Comparison of ENCODE assay signal across 15 mouse cellular contexts in the genomic region with DNA sequence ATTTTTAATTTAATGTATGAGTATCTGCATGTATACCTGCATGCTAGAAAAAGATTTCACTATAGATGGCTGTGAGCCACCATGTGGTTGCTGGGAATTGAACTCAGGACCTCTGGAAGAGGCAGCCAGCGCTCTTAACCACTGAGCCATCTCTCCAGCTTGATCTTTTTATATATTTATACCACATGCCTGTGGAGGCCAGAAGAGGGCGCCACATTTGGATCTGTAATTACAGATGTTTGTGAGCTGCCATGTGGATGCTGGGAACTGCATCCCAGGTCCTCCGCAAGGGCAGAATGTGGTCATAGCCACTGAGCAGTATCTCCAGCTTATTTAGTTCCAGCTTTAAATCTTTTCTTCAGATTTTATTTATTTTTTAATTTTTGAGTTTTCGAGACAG. TPM values are rescaled to one million over a fixed set of nuclear protein-coding genes. Genes with fewer than 3 reads are reported as not detected.
DNase-seq lines count a peak whose midpoint lies in the region; ATAC-seq and TF ChIP-seq lines count a peak whose summit lies in the region.
"Had no signal": no experiment of that assay in that cellular context is flagged by ENCODE, and none has a peak within 500 bp of the region (broad histone marks: within the 10 kb centered on the region; RNA-seq: fewer than 3 reads in every experiment).

No protein-coding gene starts in this region.

- intact Hi-C loops in left cerebral cortex, postnatal 14 days (cut with DNase I) = no loop called here

- no peaks in the 10 kb centered on the region for H3K9me3 ChIP-seq in liver, embryonic 11.5 days (ENCODE audit: control insufficient read depth, low read length)
- H3K9me3 ChIP-seq in MEL (replicated peaks; ENCODE audit: insufficient read depth, low read length) = no peaks in the 10 kb centered on the region
- H3K9me3 ChIP-seq in liver, postnatal 0 days (ENCODE audit: low read length) = no peaks in the 10 kb centered on the region
- H3K9me3 ChIP-seq: forebrain, embryonic 15.5 days had no signal

- peak; percentile 36 to 52 (median 52) for TF ChIP-seq CTCF in MEL (IDR thresholded peaks at IDR 0.05 in 2 of 3, conservative IDR thresholded peaks at IDR 0.05 in 1 of 3; ENCODE audit: control insufficient read depth in 1 of 3, insufficient read depth in 1 of 3, low read depth in 2 of 3, low read length in 3 of 3, poor library complexity in 1 of 3, severe bottlenecking in 1 of 3)
- peak; percentile 49 for TF ChIP-seq CTCF in liver, postnatal 0 days (IDR thresholded peaks at IDR 0.05; ENCODE audit: low read depth)

- no peaks in the 10 kb centered on the region for H3K27me3 ChIP-seq in liver, embryonic 11.5 days (replicated peaks; ENCODE audit: control insufficient read depth, insufficient read depth, low read length)
- H3K27me3 ChIP-seq in MEL (ENCODE audit: control insufficient read depth in 1 of 2, insufficient read depth in 2 of 2, low read length in 2 of 2) = no peaks in the 10 kb centered on the region
- H3K27me3 ChIP-seq in liver, postnatal 0 days (ENCODE audit: insufficient read depth, low read length) = no peaks in the 10 kb centered on the region
- H3K27me3 ChIP-seq: forebrain, embryonic 15.5 days had no signal

- no peak overlapping the region for H3K4me2 ChIP-seq in liver, embryonic 11.5 days
- H3K4me2 ChIP-seq in liver, postnatal 0 days (ENCODE audit: low read depth, low read length) = no peak overlapping the region
- H3K4me2 ChIP-seq: forebrain, embryonic 15.5 days had no signal

- H3K79me2 ChIP-seq in MEL (ENCODE audit: control insufficient read depth, insufficient read depth, low read length, poor library complexity) = peaks cover 2% of the 10 kb centered on the region; the same call in 1 of the 2 replicates

- no peak for TF ChIP-seq POLR2A in MEL (IDR thresholded peaks at IDR 0.05; ENCODE audit: control insufficient read depth in 1 of 2, insufficient read depth in 1 of 2, low read depth in 1 of 2, low read length in 2 of 2, poor library complexity in 1 of 2)

- no peaks in the 10 kb centered on the region for H3K4me1 ChIP-seq in liver, embryonic 11.5 days (replicated peaks; ENCODE audit: control insufficient read depth, insufficient read depth, low read length)
- peaks cover 0 to 3% of the 10 kb centered on the region in 2 experiments; a peak in 3 of 4 replicates for H3K4me1 ChIP-seq in MEL (ENCODE audit: control insufficient read depth in 1 of 2, insufficient read depth in 2 of 2, low read length in 2 of 2)
- peaks cover 4% of the 10 kb centered on the region; the same call in 1 of the 2 replicates for H3K4me1 ChIP-seq in liver, postnatal 0 days (ENCODE audit: insufficient read depth)

- DNase-seq in liver (peak; percentile 26), MEL (ENCODE audit: low read depth, low spot score) (peak; percentile 69)
- no peak for DNase-seq in liver, embryonic 11.5 days (ENCODE audit: low spot score)
- peak; percentile 31 for DNase-seq in CD4-positive helper T cell, adult 2 months (ENCODE audit: low read depth, low spot score)
- peak; percentile 29 for DNase-seq in liver, postnatal 0 days
- no peak for DNase-seq in right cerebral cortex, postnatal 10 days (ENCODE audit: low spot score in 2 of 2)
- DNase-seq in left cerebral cortex, postnatal 14 days (ENCODE audit: low spot score in 2 of 2) = no peak
- DNase-seq: cerebellum, adult 11-12 months; gastrocnemius, postnatal 36 days; kidney, postnatal 14 days; lung, postnatal 4 days; midbrain, embryonic 14.5 days; retina, postnatal 1 day; thymus, postnatal 25 days had no signal

- ATAC-seq in liver, embryonic 11.5 days (replicated peaks; ENCODE audit: low FRiP score) = no peak
- ATAC-seq in liver, postnatal 0 days = no peak
- ATAC-seq: forebrain, embryonic 15.5 days had no signal

- no peaks in the 10 kb centered on the region for H3K36me3 ChIP-seq in liver, embryonic 11.5 days (ENCODE audit: control insufficient read depth, insufficient read depth, low read length)
- H3K36me3 ChIP-seq in MEL (ENCODE audit: control insufficient read depth in 1 of 2, insufficient read depth in 2 of 2, low read length in 2 of 2) = peaks cover 0 to 20% of the 10 kb centered on the region in 2 experiments; a peak in 2 of 4 replicates
- H3K36me3 ChIP-seq in liver, postnatal 0 days (replicated peaks; ENCODE audit: insufficient read depth, low read length) = no peaks in the 10 kb centered on the region
- H3K36me3 ChIP-seq: forebrain, embryonic 15.5 days had no signal

- no peak for TF ChIP-seq EP300 in MEL (IDR thresholded peaks at IDR 0.05; ENCODE audit: low read depth in 1 of 2, low read length in 2 of 2)
- no peak for TF ChIP-seq EP300 in liver, postnatal 0 days (IDR thresholded peaks at IDR 0.05; ENCODE audit: low read depth)

- no peak overlapping the region for H3K27ac ChIP-seq in liver, embryonic 11.5 days (ENCODE audit: low read depth, low read length)
- H3K27ac ChIP-seq in MEL (ENCODE audit: control insufficient read depth, low read depth, low read length) = no peak overlapping the region
- H3K27ac ChIP-seq in liver, postnatal 0 days (ENCODE audit: low read depth) = no peak overlapping the region
- H3K27ac ChIP-seq: forebrain, embryonic 15.5 days had no signal

- H3K9ac ChIP-seq in liver, embryonic 11.5 days (ENCODE audit: low read depth, low read length) = no peak overlapping the region
- no peak overlapping the region for H3K9ac ChIP-seq in MEL (ENCODE audit: control insufficient read depth, low read depth, low read length, poor library complexity, severe bottlenecking)
- no peak overlapping the region for H3K9ac ChIP-seq in liver, postnatal 0 days (replicated peaks)
- H3K9ac ChIP-seq: forebrain, embryonic 15.5 days had no signal

- TF ChIP-seq RAD21 in MEL (IDR thresholded peaks at IDR 0.05; ENCODE audit: low read depth, low read length) = no peak

- WGBS in liver, embryonic 11.5 days = 78% methylated on average over 4 of the region's 4 CpGs
- WGBS in liver, postnatal 0 days (ENCODE audit: insufficient replicate concordance) = 83% methylated on average over 4 of the region's 4 CpGs

- no peak overlapping the region for H3K4me3 ChIP-seq in liver, embryonic 11.5 days (ENCODE audit: low read depth, low read length)
- no peak overlapping the region for H3K4me3 ChIP-seq in MEL (ENCODE audit: control insufficient read depth in 1 of 2, insufficient read depth in 1 of 2, low read depth in 2 of 2, low read length in 2 of 2)
- no peak overlapping the region for H3K4me3 ChIP-seq in liver, postnatal 0 days (ENCODE audit: low read depth, low read length)
- H3K4me3 ChIP-seq: forebrain, embryonic 15.5 days had no signal

TF ChIP-seq in MEL, 35 proteins besides CTCF, POLR2A, EP300 and RAD21:
- peak; percentile 98 for TF ChIP-seq TBP (IDR thresholded peaks at IDR 0.05; ENCODE audit: low read depth, low read length)
- no peak for TF ChIP-seq NRF1 (IDR thresholded peaks at IDR 0.05; ENCODE audit: insufficient read depth, low read depth, low read length, poor library complexity, severe bottlenecking)
- TF ChIP-seq MAZ (IDR thresholded peaks at IDR 0.05; ENCODE audit: low read depth, low read length) = no peak
- no peak for TF ChIP-seq GABPA (IDR thresholded peaks at IDR 0.05; ENCODE audit: low read depth, low read length)
- TF ChIP-seq MYC (IDR thresholded peaks at IDR 0.05; ENCODE audit: low read depth, low read length) = peak; percentile 53; the same call in 1 of the 2 replicates
- no peak for TF ChIP-seq CHD2 (IDR thresholded peaks at IDR 0.05; ENCODE audit: low read length)
- TF ChIP-seq ZMIZ1 (IDR thresholded peaks at IDR 0.05; ENCODE audit: low read depth, low read length) = no peak
- TF ChIP-seq SIN3A (IDR thresholded peaks at IDR 0.05; ENCODE audit: low read length) = no peak
- peak; percentile 39 for TF ChIP-seq SMC3 (IDR thresholded peaks at IDR 0.05; ENCODE audit: low read depth, low read length)

RNA-seq across cellular contexts. Expression of a gene that starts 5.0 kb away (rescaled TPM):
- 3.9 and 4.2 TPM in 2 replicates for polyA plus RNA-seq in liver, embryonic 11.5 days (2014; fragmentation: Nextera tagmentation; extraction: Ambion mirVana)
- total RNA-seq in MEL (2012; rRNA removed) = 1.7 and 1.8 TPM in 2 replicates
- polyA plus RNA-seq in MEL (2012; ENCODE audit: insufficient read depth in 1 of 2, insufficient read length in 2 of 2, low read depth in 1 of 2, low replicate concordance in 2 of 2, missing spikeins in 1 of 2) = 1 to 10 TPM in 1 of 2 experiments, not detected in 1; 1.6 TPM
- polyA plus RNA-seq in liver, postnatal 0 days (2015; fragmentation: Nextera tagmentation; extraction: Ambion mirVana) = 0.47 and 0.60 TPM in 2 replicates
- total RNA-seq in left cerebral cortex, postnatal 14 days (2021) = 1 to 10 TPM; 1.7 to 2.4 TPM

RNA-seq across cellular contexts. Expression of a gene that starts 34.0 kb away (rescaled TPM):
- 120 and 125 TPM in 2 replicates for polyA plus RNA-seq in liver, embryonic 11.5 days (2014; fragmentation: Nextera tagmentation; extraction: Ambion mirVana)
- 68.1 and 81.0 TPM in 2 replicates for total RNA-seq in MEL (2012; rRNA removed)
- 100 to 1,000 TPM in 1 of 2 experiments, 10 to 100 TPM in 1; 54.0 to 161 TPM for polyA plus RNA-seq in MEL (2012; ENCODE audit: insufficient read depth in 1 of 2, insufficient read length in 2 of 2, low read depth in 1 of 2, low replicate concordance in 2 of 2, missing spikeins in 1 of 2)
- 29.9 and 30.1 TPM in 2 replicates for polyA plus RNA-seq in liver, postnatal 0 days (2015; fragmentation: Nextera tagmentation; extraction: Ambion mirVana)
- 100 to 1,000 TPM; 182 to 200 TPM for total RNA-seq in left cerebral cortex, postnatal 14 days (2021)

Comparison
In these comparisons a context has a peak if more than half of its experiments do, and no peak if none do; other contexts are left out.
1. DNase-seq: peak in liver (single experiment), CD4-positive helper T cell, adult 2 months (single experiment), MEL (single experiment) and liver, postnatal 0 days (single experiment); none in liver, embryonic 11.5 days (single experiment), right cerebral cortex, postnatal 10 days (0 of 2) and left cerebral cortex, postnatal 14 days (0 of 2).